Comparison of ENCODE assay signal across 11 mouse cellular contexts in the genomic region with DNA sequence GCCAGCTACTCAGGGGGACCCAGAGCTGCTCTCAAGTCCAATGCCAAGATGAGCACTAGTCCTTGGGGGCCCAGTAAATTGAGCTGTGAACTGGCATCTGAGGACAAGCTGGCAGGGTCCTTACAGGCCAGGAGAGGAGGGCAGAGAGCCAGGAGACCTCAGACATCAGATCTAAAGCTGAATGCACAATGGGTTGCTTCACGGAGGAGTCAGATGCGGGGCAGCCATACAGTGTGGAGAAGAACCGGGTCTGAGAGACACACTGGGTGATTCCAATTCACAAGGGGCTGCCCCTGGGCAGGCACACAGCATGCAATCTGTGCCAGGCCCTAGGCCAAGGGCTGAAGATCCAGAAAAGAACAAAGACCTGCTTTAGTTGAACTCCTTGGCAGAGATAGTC. TPM values are rescaled to one million over a fixed set of nuclear protein-coding genes. Genes with fewer than 3 reads are reported as not detected.
DNase-seq lines count a peak whose midpoint lies in the region; ATAC-seq and TF ChIP-seq lines count a peak whose summit lies in the region.
"Had no signal": no experiment of that assay in that cellular context is flagged by ENCODE, and none has a peak within 500 bp of the region (broad histone marks: within the 10 kb centered on the region; RNA-seq: fewer than 3 reads in every experiment).

No protein-coding gene starts in this region.

- TF ChIP-seq POLR2A in heart, adult 2 months (IDR thresholded peaks at IDR 0.05; ENCODE audit: insufficient read depth, low read depth, low read length) = no peak

- TF ChIP-seq EP300 in heart, adult 2 months (IDR thresholded peaks at IDR 0.05; ENCODE audit: insufficient read depth, low read depth, low read length) = no peak

- intact Hi-C loops in heart, adult 2 months (cut with DNase I) = no loop called here
- intact Hi-C loops in left cerebral cortex, postnatal 10 days (cut with DNase I) = no loop called here

- peak overlapping the region; percentile 31 for H3K9ac ChIP-seq in heart, adult 2 months (ENCODE audit: low read depth, low read length)
- H3K9ac ChIP-seq in midbrain, postnatal 0 days (replicated peaks; ENCODE audit: low read length, poor library complexity, severe bottlenecking) = no peak overlapping the region
- no peak overlapping the region for H3K9ac ChIP-seq in intestine, postnatal 0 days (ENCODE audit: low read depth, low read length)
- H3K9ac ChIP-seq: liver, embryonic 14.5 days had no signal

- peaks cover 29% of the 10 kb centered on the region for H3K4me1 ChIP-seq in heart, adult 2 months (ENCODE audit: control insufficient read depth, insufficient read depth, low read length)
- H3K4me1 ChIP-seq in midbrain, postnatal 0 days (ENCODE audit: insufficient read depth, low read length) = peaks cover 3% of the 10 kb centered on the region; the same call in 1 of the 2 replicates
- no peaks in the 10 kb centered on the region for H3K4me1 ChIP-seq in intestine, postnatal 0 days (replicated peaks; ENCODE audit: control insufficient read depth, insufficient read depth, low read length)

- H3K79me2 ChIP-seq in heart, adult 2 months (replicated peaks; ENCODE audit: control insufficient read depth, insufficient read depth, low read length) = peaks cover 2% of the 10 kb centered on the region; the same call in 1 of the 2 replicates

- no peak overlapping the region for H3K4me2 ChIP-seq in midbrain, postnatal 0 days (ENCODE audit: low read depth, low read length, poor library complexity, severe bottlenecking)
- H3K4me2 ChIP-seq in intestine, postnatal 0 days (replicated peaks; ENCODE audit: low read depth) = no peak overlapping the region

- DNase-seq in heart, adult 2 months = no peak
- DNase-seq in heart, postnatal 4 days = no peak
- peak; percentile 57 to 60 for DNase-seq in left cerebral cortex, postnatal 10 days (ENCODE audit: extremely low spot score in 1 of 2, low spot score in 2 of 2)
- DNase-seq in left cerebral cortex, adult 11 months (ENCODE audit: low spot score) = no peak
- DNase-seq in cerebellum, postnatal 14 days = peak; percentile 74 to 77
- peak; percentile 89 for DNase-seq in midbrain, postnatal 0 days (ENCODE audit: low spot score)
- DNase-seq: right cerebral cortex, postnatal 25 days; thymus, postnatal 25 days had no signal

- ATAC-seq in midbrain, postnatal 0 days (ENCODE audit: low FRiP score) = peak; percentile 72
- no peak for ATAC-seq in megakaryocyte-erythroid progenitor cell, adult 5-6 weeks (replicated peaks; ENCODE audit: low FRiP score, low TSS enrichment, poor library complexity, severe bottlenecking)
- no peak for ATAC-seq in intestine, postnatal 0 days

- no peaks in the 10 kb centered on the region for H3K27me3 ChIP-seq in heart, adult 2 months (ENCODE audit: control insufficient read depth, insufficient read depth, low read length)
- no peaks in the 10 kb centered on the region for H3K27me3 ChIP-seq in midbrain, postnatal 0 days (ENCODE audit: insufficient read depth, low read length)
- no peaks in the 10 kb centered on the region for H3K27me3 ChIP-seq in intestine, postnatal 0 days (replicated peaks; ENCODE audit: control insufficient read depth, insufficient read depth, low read length)

- peak overlapping the region; percentile 84 for H3K27ac ChIP-seq in heart, adult 2 months
- peak overlapping the region; percentile 47 for H3K27ac ChIP-seq in midbrain, postnatal 0 days (ENCODE audit: low read depth, low read length)
- no peak overlapping the region for H3K27ac ChIP-seq in intestine, postnatal 0 days (ENCODE audit: low read depth, low read length)
- H3K27ac ChIP-seq: liver, embryonic 14.5 days had no signal

- no peak for TF ChIP-seq CTCF in heart, adult 2 months (IDR thresholded peaks at IDR 0.05)
- no peak for TF ChIP-seq CTCF in midbrain, postnatal 0 days (IDR thresholded peaks at IDR 0.05)
- TF ChIP-seq CTCF in intestine, postnatal 0 days (IDR thresholded peaks at IDR 0.05; ENCODE audit: low read depth) = no peak

- H3K4me3 ChIP-seq in heart, adult 2 months = no peak overlapping the region
- H3K4me3 ChIP-seq in midbrain, postnatal 0 days (ENCODE audit: low read depth, low read length) = no peak overlapping the region
- no peak overlapping the region for H3K4me3 ChIP-seq in intestine, postnatal 0 days (ENCODE audit: low read depth, low read length)

- 49% methylated on average over 3 of the region's 3 CpGs for WGBS in heart, adult 2 months
- 64% methylated on average over 3 of the region's 3 CpGs for WGBS in midbrain, postnatal 0 days
- 88% methylated on average over 3 of the region's 3 CpGs for WGBS in intestine, postnatal 0 days

- peaks cover 26% of the 10 kb centered on the region for H3K36me3 ChIP-seq in heart, adult 2 months (ENCODE audit: control insufficient read depth, insufficient read depth, low read length)
- H3K36me3 ChIP-seq in midbrain, postnatal 0 days (ENCODE audit: insufficient read depth, low read length) = peaks cover 9% of the 10 kb centered on the region
- H3K36me3 ChIP-seq in intestine, postnatal 0 days (ENCODE audit: control insufficient read depth, insufficient read depth) = peaks cover 21% of the 10 kb centered on the region; the same call in 1 of the 2 replicates

- no peaks in the 10 kb centered on the region for H3K9me3 ChIP-seq in midbrain, postnatal 0 days (ENCODE audit: low read length)
- no peaks in the 10 kb centered on the region for H3K9me3 ChIP-seq in intestine, postnatal 0 days (ENCODE audit: control insufficient read depth)

RNA-seq across cellular contexts. Expression of a gene that starts 18.0 kb away (rescaled TPM):
- 100 to 1,000 TPM; 205 to 213 TPM for total RNA-seq in heart, adult 2 months (2021)
- 136 and 193 TPM in 2 replicates for polyA plus RNA-seq in heart, adult 2 months (2012; rRNA removed)
- total RNA-seq in heart, postnatal 4 days (2021) = 100 to 1,000 TPM; 355 to 365 TPM
- 10 to 100 TPM; 82.6 to 85.7 TPM for total RNA-seq in left cerebral cortex, postnatal 10 days (2021)
- total RNA-seq in midbrain, postnatal 0 days (2014; rRNA removed) = 48.2 and 51.5 TPM in 2 replicates
- polyA plus RNA-seq in midbrain, postnatal 0 days (2015; fragmentation: Nextera tagmentation; extraction: Ambion mirVana) = 37.6 and 39.3 TPM in 2 replicates
- 18.3 and 28.5 TPM in 2 replicates for total RNA-seq in megakaryocyte-erythroid progenitor cell, adult 5-6 weeks (2014; fragmentation: Nextera tagmentation)
- 25.3 and 26.7 TPM in 2 replicates for total RNA-seq in megakaryocyte-erythroid progenitor cell, adult 5-6 weeks (2017)
- polyA plus RNA-seq in intestine, postnatal 0 days (2015; fragmentation: Nextera tagmentation; extraction: Ambion mirVana) = 86.9 and 89.2 TPM in 2 replicates

RNA-seq across cellular contexts. Expression of a gene that starts 52.5 kb away (rescaled TPM):
- 10 to 100 TPM; 25.9 to 34.4 TPM for total RNA-seq in heart, adult 2 months (2021)
- 26.6 and 31.9 TPM in 2 replicates for polyA plus RNA-seq in heart, adult 2 months (2012; rRNA removed)
- 10 to 100 TPM; 29.5 to 33.7 TPM for total RNA-seq in heart, postnatal 4 days (2021)
- 10 to 100 TPM; 28.2 to 31.0 TPM for total RNA-seq in left cerebral cortex, postnatal 10 days (2021)
- total RNA-seq in midbrain, postnatal 0 days (2014; rRNA removed) = 19.2 and 20.9 TPM in 2 replicates
- polyA plus RNA-seq in midbrain, postnatal 0 days (2015; fragmentation: Nextera tagmentation; extraction: Ambion mirVana) = 17.0 and 17.2 TPM in 2 replicates
- total RNA-seq in megakaryocyte-erythroid progenitor cell, adult 5-6 weeks (2014; fragmentation: Nextera tagmentation) = 16.7 and 17.8 TPM in 2 replicates
- 12.5 and 12.8 TPM in 2 replicates for total RNA-seq in megakaryocyte-erythroid progenitor cell, adult 5-6 weeks (2017)
- 29.9 and 30.3 TPM in 2 replicates for polyA plus RNA-seq in intestine, postnatal 0 days (2015; fragmentation: Nextera tagmentation; extraction: Ambion mirVana)

Comparison
In these comparisons a context has a peak if more than half of its experiments do, and no peak if none do; other contexts are left out.
1. DNase-seq: peak in left cerebral cortex, postnatal 10 days (2 of 2), cerebellum, postnatal 14 days (2 of 2) and midbrain, postnatal 0 days (single experiment); none in heart, adult 2 months (0 of 2), heart, postnatal 4 days (single experiment) and left cerebral cortex, adult 11 months (single experiment).